Mouse (Mus musculus) liver, postnatal 0 days (tissue): ENCODE data around the gene Asb14.

Experiments used
- CTCF ChIP-seq: sonication (generic); IDR thresholded peaks from 2 replicates; pipeline ENCODE4 v1.5.1; 2016; ENCODE audit warnings: antibody characterized with exemption, low read depth
- EP300 ChIP-seq: IDR thresholded peaks from 2 replicates; pipeline ENCODE4 v1.6.1; 2016; ENCODE audit warnings: antibody characterized with exemption, low read depth, mild to moderate bottlenecking

DNA sequence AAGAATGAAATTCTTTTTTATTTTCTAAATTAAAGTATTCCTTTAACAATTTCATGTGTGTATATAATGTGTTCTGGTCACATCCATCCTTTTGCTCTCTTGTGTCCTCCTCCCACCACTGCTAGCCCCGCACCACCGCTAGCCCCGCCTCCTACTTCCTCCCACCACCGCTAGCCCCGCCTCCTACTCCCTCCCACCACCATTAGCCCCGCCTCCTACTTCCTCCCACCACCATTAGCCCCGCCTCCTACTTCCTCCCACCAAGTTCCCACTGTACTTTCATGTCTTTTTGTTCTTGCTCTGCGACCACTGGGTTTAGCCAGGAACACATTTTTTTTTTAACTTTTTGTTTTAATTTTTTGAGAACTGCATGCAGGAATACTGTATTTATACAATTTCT lies 41.3 kb upstream of the Asb14 start:
- no peak for TF ChIP-seq CTCF
- TF ChIP-seq EP300 = no peak
